8 mouse cellular contexts compared by ENCODE assay signal in genomic region chr5:32197698-32198097, GRCm38 (mm10). TPM values are rescaled to one million over a fixed set of nuclear protein-coding genes. Genes with fewer than 3 reads are reported as not detected.
DNase-seq lines count a peak whose midpoint lies in the region; ATAC-seq lines count a peak whose summit lies in the region.

No protein-coding gene starts in this region.

- H3K9ac ChIP-seq in forebrain, embryonic 16.5 days (replicated peaks; ENCODE audit: low read depth, low read length): no peak overlapping the region
- no peak overlapping the region for H3K9ac ChIP-seq in lung, embryonic 16.5 days (ENCODE audit: low read length)

- peak; percentile 70 for ATAC-seq in cerebellum, adult (ENCODE audit: insufficient number of reproducible peaks, low FRiP score, low TSS enrichment)
- ATAC-seq in forebrain, embryonic 16.5 days: peak; percentile 59; the same call in 1 of the 2 replicates
- peak; percentile 93 for ATAC-seq in lung, embryonic 16.5 days (ENCODE audit: low read depth)

- no peaks in the 10 kb centered on the region for H3K4me1 ChIP-seq in forebrain, embryonic 16.5 days (replicated peaks; ENCODE audit: control insufficient read depth, insufficient read depth, low read length)
- H3K4me1 ChIP-seq in lung, embryonic 16.5 days (replicated peaks; ENCODE audit: control insufficient read depth, insufficient read depth, low read length): no peaks in the 10 kb centered on the region

- intact Hi-C loops in heart, postnatal 36 days (cut with DNase I): loop anchor here (1.0 to 5.0 kb wide), 5 partner anchors 59 to 634 kb away; partner anchors contain the start of genes Babam2 and Rbks

- H3K27ac ChIP-seq in forebrain, embryonic 16.5 days (ENCODE audit: low read length): no peak overlapping the region
- no peak overlapping the region for H3K27ac ChIP-seq in lung, embryonic 16.5 days (ENCODE audit: low read length)

- H3K4me2 ChIP-seq in forebrain, embryonic 16.5 days (ENCODE audit: low read length): no peak overlapping the region
- H3K4me2 ChIP-seq in lung, embryonic 16.5 days (ENCODE audit: low read depth, low read length): no peak overlapping the region

- no peaks in the 10 kb centered on the region for H3K9me3 ChIP-seq in forebrain, embryonic 16.5 days (ENCODE audit: control insufficient read depth, low read length)
- H3K9me3 ChIP-seq in lung, embryonic 16.5 days (ENCODE audit: control insufficient read depth, low read length): no peaks in the 10 kb centered on the region

- no peaks in the 10 kb centered on the region for H3K27me3 ChIP-seq in forebrain, embryonic 16.5 days (replicated peaks; ENCODE audit: control insufficient read depth, insufficient read depth, low read length)
- no peaks in the 10 kb centered on the region for H3K27me3 ChIP-seq in lung, embryonic 16.5 days (ENCODE audit: control insufficient read depth, insufficient read depth, low read depth, low read length)

- 13% methylated on average over 4 of the region's 4 CpGs for WGBS in forebrain, embryonic 16.5 days
- 6% methylated on average over 4 of the region's 4 CpGs for WGBS in lung, embryonic 16.5 days

- DNase-seq in MN1 (ENCODE audit: low spot score): peak; percentile 92
- peak; percentile 95 to 96 for DNase-seq in heart, postnatal 36 days
- DNase-seq in layer of hippocampus, adult 9-11 months: peak; percentile 92
- DNase-seq in right cerebral cortex, adult 18-20 months: peak; percentile 90
- DNase-seq in urinary bladder, adult 2 months (ENCODE audit: low spot score): peak; percentile 84

- H3K4me3 ChIP-seq in forebrain, embryonic 16.5 days (replicated peaks; ENCODE audit: low read length): no peak overlapping the region
- no peak overlapping the region for H3K4me3 ChIP-seq in lung, embryonic 16.5 days (ENCODE audit: low read length)

- no peaks in the 10 kb centered on the region for H3K36me3 ChIP-seq in forebrain, embryonic 16.5 days (ENCODE audit: control insufficient read depth, insufficient read depth)
- no peaks in the 10 kb centered on the region for H3K36me3 ChIP-seq in lung, embryonic 16.5 days (ENCODE audit: control insufficient read depth, insufficient read depth, low read length)

RNA-seq across cellular contexts. Expression of gene Plb1, which starts 34.8 kb away (rescaled TPM):
- 0.04 and 0.07 TPM in 2 replicates for polyA plus RNA-seq in forebrain, embryonic 16.5 days (2015; fragmentation: Nextera tagmentation; extraction: Ambion mirVana)
- 1 to 10 TPM; 1.2 to 1.8 TPM for total RNA-seq in heart, postnatal 36 days (2021)
- 18.1 and 24.0 TPM in 2 replicates for polyA plus RNA-seq in lung, embryonic 16.5 days (2015; fragmentation: Nextera tagmentation; extraction: Ambion mirVana)
- polyA plus RNA-seq in urinary bladder, adult 2 months (2012; rRNA removed): 2.9 and 3.4 TPM in 2 replicates
